Mouse (Mus musculus): ENCODE data around the gene Scmh1. TPM values are rescaled to one million over a fixed set of nuclear protein-coding genes. Genes with fewer than 3 reads are reported as not detected.
A peak's percentile ranks its signal among the peaks of the same experiment; 100 is the strongest.

Scmh1 gene
- total and polyA plus RNA-seq, 3 experiments: 6.0 to 66.8 TPM; not detected in 1

GRCm38 (mm10) chr4:120389546-120389945, 15.5 kb upstream of the Scmh1 start:
- H3K4me3 ChIP-seq (ENCODE audit: control insufficient read depth in 1 of 2, insufficient read depth in 1 of 2, low read depth in 2 of 2, low read length in 2 of 2): no peak overlapping the region
- DNase-seq (ENCODE audit: low read depth, low spot score): no peak
- H3K27ac ChIP-seq (ENCODE audit: control insufficient read depth, low read depth, low read length): no peak overlapping the region
- peaks cover 11% of the 10 kb centered on the region in 2 experiments for H3K4me1 ChIP-seq (ENCODE audit: control insufficient read depth in 1 of 2, insufficient read depth in 2 of 2, low read length in 2 of 2)
- no peak overlapping the region for H3K9ac ChIP-seq (ENCODE audit: control insufficient read depth, low read depth, low read length, poor library complexity, severe bottlenecking)
- H3K79me2 ChIP-seq (ENCODE audit: control insufficient read depth, insufficient read depth, low read length, poor library complexity): no peaks in the 10 kb centered on the region
- H3K9me3 ChIP-seq (replicated peaks; ENCODE audit: insufficient read depth, low read length): no peaks in the 10 kb centered on the region
- TF ChIP-seq RAD21 (IDR thresholded peaks at IDR 0.05; ENCODE audit: low read depth, low read length): no peak
- TF ChIP-seq ETS1 (IDR thresholded peaks at IDR 0.05; ENCODE audit: low read depth, low read length): no peak
- no peak for TF ChIP-seq HCFC1 (IDR thresholded peaks at IDR 0.05; ENCODE audit: low read depth, low read length)
- no peak for TF ChIP-seq MEF2A (IDR thresholded peaks at IDR 0.05; ENCODE audit: extremely low read depth, insufficient replicate concordance, low read depth, low read length, poor library complexity, severe bottlenecking)
- no peaks in the 10 kb centered on the region for H3K27me3 ChIP-seq (ENCODE audit: control insufficient read depth in 1 of 2, insufficient read depth in 2 of 2, low read length in 2 of 2)
- H3K36me3 ChIP-seq (ENCODE audit: control insufficient read depth in 1 of 2, insufficient read depth in 2 of 2, low read length in 2 of 2): peaks cover 0 to 17% of the 10 kb centered on the region in 2 experiments; a peak in 2 of 4 replicates

GRCm38 (mm10) chr4:120391591-120391990, 13.5 kb upstream of the Scmh1 start:
- H3K4me3 ChIP-seq (ENCODE audit: control insufficient read depth in 1 of 2, insufficient read depth in 1 of 2, low read depth in 2 of 2, low read length in 2 of 2): no peak overlapping the region
- no peaks in the 10 kb centered on the region for H3K9me3 ChIP-seq (replicated peaks; ENCODE audit: insufficient read depth, low read length)
- TF ChIP-seq MAX (IDR thresholded peaks at IDR 0.05; ENCODE audit: low read length) (no peak), TAL1 (IDR thresholded peaks at IDR 0.05; ENCODE audit: low read length) (no peak), HCFC1 (IDR thresholded peaks at IDR 0.05; ENCODE audit: low read depth, low read length) (no peak), EP300 (IDR thresholded peaks at IDR 0.05; ENCODE audit: low read depth in 1 of 2, low read length in 2 of 2) (no peak)

GRCm38 (mm10) chr4:120392341-120392740, 12.7 kb upstream of the Scmh1 start:
- H3K4me1 ChIP-seq (ENCODE audit: control insufficient read depth in 1 of 2, insufficient read depth in 2 of 2, low read length in 2 of 2): peaks cover 11% of the 10 kb centered on the region in 2 experiments
- TF ChIP-seq KAT2A (conservative IDR thresholded peaks at IDR 0.05; ENCODE audit: low read depth, low read length): no peak
- TF ChIP-seq JUND (IDR thresholded peaks at IDR 0.05; ENCODE audit: low read depth, low read length): no peak
- no peak for TF ChIP-seq MEF2A (IDR thresholded peaks at IDR 0.05; ENCODE audit: extremely low read depth, insufficient replicate concordance, low read depth, low read length, poor library complexity, severe bottlenecking)
- no peak for TF ChIP-seq UBTF (IDR thresholded peaks at IDR 0.05; ENCODE audit: borderline replicate concordance, insufficient read depth, low read depth, low read length)
- TF ChIP-seq CHD1 (IDR thresholded peaks at IDR 0.05; ENCODE audit: low read depth, low read length): no peak
- TF ChIP-seq ETS1 (IDR thresholded peaks at IDR 0.05; ENCODE audit: low read depth, low read length): no peak
- TF ChIP-seq SIN3A (IDR thresholded peaks at IDR 0.05; ENCODE audit: low read length): no peak
- no peak for TF ChIP-seq GABPA (IDR thresholded peaks at IDR 0.05; ENCODE audit: low read depth, low read length)
- TF ChIP-seq ZMIZ1 (IDR thresholded peaks at IDR 0.05; ENCODE audit: low read depth, low read length): no peak
- TF ChIP-seq POLR2A (IDR thresholded peaks at IDR 0.05; ENCODE audit: control insufficient read depth in 1 of 2, insufficient read depth in 1 of 2, low read depth in 1 of 2, low read length in 2 of 2, poor library complexity in 1 of 2): no peak
- no peak for TF ChIP-seq CHD2 (IDR thresholded peaks at IDR 0.05; ENCODE audit: low read length)
- no peak for TF ChIP-seq EP300 (IDR thresholded peaks at IDR 0.05; ENCODE audit: low read depth in 1 of 2, low read length in 2 of 2)
- no peak for TF ChIP-seq MXI1 (IDR thresholded peaks at IDR 0.05; ENCODE audit: low read depth, low read length)
- TF ChIP-seq HCFC1 (IDR thresholded peaks at IDR 0.05; ENCODE audit: low read depth, low read length): no peak
- no peak for TF ChIP-seq USF2 (IDR thresholded peaks at IDR 0.05; ENCODE audit: borderline replicate concordance in 1 of 2, insufficient read depth in 1 of 2, low read depth in 1 of 2, low read length in 2 of 2)
- no peaks in the 10 kb centered on the region for H3K79me2 ChIP-seq (ENCODE audit: control insufficient read depth, insufficient read depth, low read length, poor library complexity)
- no peaks in the 10 kb centered on the region for H3K27me3 ChIP-seq (ENCODE audit: control insufficient read depth in 1 of 2, insufficient read depth in 2 of 2, low read length in 2 of 2)
- DNase-seq (ENCODE audit: low read depth, low spot score): no peak
- H3K9ac ChIP-seq (ENCODE audit: control insufficient read depth, low read depth, low read length, poor library complexity, severe bottlenecking): peak overlapping the region; percentile 46
- H3K4me3 ChIP-seq (ENCODE audit: control insufficient read depth in 1 of 2, insufficient read depth in 1 of 2, low read depth in 2 of 2, low read length in 2 of 2): peak overlapping the region in 1 of 2 experiments; percentile 22; a peak in 2 of 4 replicates
- peaks cover 0 to 17% of the 10 kb centered on the region in 2 experiments; a peak in 2 of 4 replicates for H3K36me3 ChIP-seq (ENCODE audit: control insufficient read depth in 1 of 2, insufficient read depth in 2 of 2, low read length in 2 of 2)
- H3K27ac ChIP-seq (ENCODE audit: control insufficient read depth, low read depth, low read length): peak overlapping the region; percentile 78
- H3K9me3 ChIP-seq (replicated peaks; ENCODE audit: insufficient read depth, low read length): no peaks in the 10 kb centered on the region

More at GRCm38 (mm10) chr4:120391591-120391990, 13.5 kb upstream of the Scmh1 start:
- DNase-seq (ENCODE audit: low read depth, low spot score): no peak
- Histone ChIP-seq H3K36me3 (ENCODE audit: control insufficient read depth in 1 of 2, insufficient read depth in 2 of 2, low read length in 2 of 2) (peaks cover 0 to 17% of the 10 kb centered on the region in 2 experiments; a peak in 2 of 4 replicates), H3K27ac (ENCODE audit: control insufficient read depth, low read depth, low read length) (no peak overlapping the region), H3K4me1 (ENCODE audit: control insufficient read depth in 1 of 2, insufficient read depth in 2 of 2, low read length in 2 of 2) (peaks cover 11% of the 10 kb centered on the region in 2 experiments), H3K79me2 (ENCODE audit: control insufficient read depth, insufficient read depth, low read length, poor library complexity) (no peaks in the 10 kb centered on the region), H3K27me3 (ENCODE audit: control insufficient read depth in 1 of 2, insufficient read depth in 2 of 2, low read length in 2 of 2) (no peaks in the 10 kb centered on the region), H3K9ac (ENCODE audit: control insufficient read depth, low read depth, low read length, poor library complexity, severe bottlenecking) (no peak overlapping the region)

All from MEL (cell line).